Mouse (Mus musculus): ENCODE data around the gene Polh. TPM values are rescaled to one million over a fixed set of nuclear protein-coding genes. Genes with fewer than 3 reads are reported as not detected.

The Polh gene
- polyA plus RNA-seq, 1 experiment from 2014 or later, result 8.5 TPM

DNA sequence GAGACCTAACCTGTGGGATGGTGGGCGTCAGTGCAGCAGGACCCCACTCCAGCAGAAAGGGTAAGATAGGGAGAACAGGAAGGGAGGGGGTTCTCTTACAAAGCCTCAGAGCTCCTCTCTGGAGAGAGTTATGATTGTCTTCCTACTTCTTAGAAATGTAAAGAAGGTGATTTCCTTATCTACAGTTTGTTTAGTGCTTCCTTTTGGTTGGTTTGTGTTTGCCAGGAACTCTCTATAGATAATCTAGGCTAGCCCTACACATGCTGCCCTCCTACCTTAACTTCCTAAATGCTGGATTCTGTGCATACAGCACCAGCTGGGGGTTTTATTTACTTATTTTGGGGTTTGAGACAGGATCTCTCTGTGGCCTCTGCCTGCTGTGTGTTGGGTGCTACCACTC, 33.6 kb upstream of the Polh start:
- Histone ChIP-seq H3K9me3 (no peaks in the 10 kb centered on the region), H3K27me3 (no peaks in the 10 kb centered on the region), H3K4me3 (no peak overlapping the region), H3K36me3 (peaks cover 78% of the 10 kb centered on the region), H3K4me2 (replicated peaks) (no peak overlapping the region), H3K27ac (replicated peaks) (no peak overlapping the region), H3K4me1 (no peaks in the 10 kb centered on the region), H3K9ac (replicated peaks) (no peak overlapping the region)
- 86% methylated on average over 1 of the region's 1 CpGs for WGBS
- no peak for ATAC-seq (replicated peaks)

GRCm38 (mm10) chr17:46227576-46227975, 25.1 kb upstream of the Polh start:
- H3K36me3 ChIP-seq, result peaks cover 91% of the 10 kb centered on the region
- ATAC-seq (replicated peaks), result no peak
- no peak overlapping the region for H3K4me3 ChIP-seq
- no peaks in the 10 kb centered on the region for H3K27me3 ChIP-seq
- WGBS, result 90% methylated on average over 7 of the region's 7 CpGs
- H3K27ac ChIP-seq (replicated peaks), result no peak overlapping the region
- H3K9me3 ChIP-seq, result no peaks in the 10 kb centered on the region
- H3K4me2 ChIP-seq (replicated peaks), result no peak overlapping the region
- no peak overlapping the region for H3K9ac ChIP-seq (replicated peaks)
- no peaks in the 10 kb centered on the region for H3K4me1 ChIP-seq

DNA sequence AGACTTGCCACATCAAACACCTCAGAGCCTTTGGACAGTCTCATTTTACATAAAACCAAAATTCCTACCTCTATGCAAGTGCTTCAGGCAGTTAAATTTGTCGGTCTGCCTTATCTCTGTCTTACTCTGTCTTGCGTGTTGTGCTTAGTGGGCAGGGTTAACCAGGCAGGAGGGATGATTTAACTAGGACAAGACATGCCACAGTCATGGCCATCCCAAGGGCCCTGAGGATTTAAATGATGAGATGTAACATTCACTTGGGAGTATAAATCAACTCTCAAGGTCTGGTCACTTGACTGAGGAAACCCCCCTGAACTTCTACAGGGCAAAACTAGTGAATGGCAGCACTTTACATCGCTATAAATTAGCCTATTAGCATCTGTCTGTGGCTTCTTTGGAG, 19.2 kb upstream of the Polh start:
- Histone ChIP-seq H3K4me3 (no peak overlapping the region), H3K36me3 (peaks cover 96% of the 10 kb centered on the region), H3K9me3 (no peaks in the 10 kb centered on the region), H3K4me1 (no peaks in the 10 kb centered on the region), H3K27ac (replicated peaks) (no peak overlapping the region), H3K27me3 (no peaks in the 10 kb centered on the region), H3K4me2 (replicated peaks) (no peak overlapping the region), H3K9ac (replicated peaks) (no peak overlapping the region)
- ATAC-seq (replicated peaks), result no peak
- 89% methylated on average over 3 of the region's 3 CpGs for WGBS

- H3K27me3 ChIP-seq, result no peaks in the 10 kb centered on the region
- H3K4me2 ChIP-seq (replicated peaks), result no peak overlapping the region
- no peaks in the 10 kb centered on the region for H3K9me3 ChIP-seq
- H3K4me1 ChIP-seq, result no peaks in the 10 kb centered on the region
- no peak overlapping the region for H3K9ac ChIP-seq (replicated peaks)
- peaks cover 84% of the 10 kb centered on the region for H3K36me3 ChIP-seq
- WGBS, result 88% methylated on average over 3 of the region's 3 CpGs
- no peak overlapping the region for H3K4me3 ChIP-seq
- ATAC-seq (replicated peaks), result no peak
- H3K27ac ChIP-seq (replicated peaks), result no peak overlapping the region
Observed at GRCm38 (mm10) chr17:46210550-46210949, 8.1 kb upstream of the Polh start.

GRCm38 (mm10) chr17:46206676-46207075, 4.2 kb upstream of the Polh start:
- no peaks in the 10 kb centered on the region for H3K9me3 ChIP-seq
- H3K9ac ChIP-seq (replicated peaks), result no peak overlapping the region
- peaks cover 55% of the 10 kb centered on the region for H3K36me3 ChIP-seq
- no peak overlapping the region for H3K4me2 ChIP-seq (replicated peaks)
- peaks cover 19% of the 10 kb centered on the region for H3K4me1 ChIP-seq
- no peak for ATAC-seq (replicated peaks)
- no peak overlapping the region for H3K4me3 ChIP-seq
- no peak overlapping the region for H3K27ac ChIP-seq (replicated peaks)
- H3K27me3 ChIP-seq, result no peaks in the 10 kb centered on the region

- WGBS, result 0% methylated on average over 20 of the region's 20 CpGs
- H3K27me3 ChIP-seq, result no peaks in the 10 kb centered on the region
- peak overlapping the region; percentile 86 for H3K4me3 ChIP-seq
- peak overlapping the region; percentile 83 for H3K4me2 ChIP-seq (replicated peaks)
- no peaks in the 10 kb centered on the region for H3K9me3 ChIP-seq
- peaks cover 38% of the 10 kb centered on the region for H3K4me1 ChIP-seq
- H3K9ac ChIP-seq (replicated peaks), result peak overlapping the region; percentile 82
- no peak; the same call in 1 of the 2 replicates for ATAC-seq (replicated peaks)
- H3K36me3 ChIP-seq, result peaks cover 32% of the 10 kb centered on the region
- H3K27ac ChIP-seq (replicated peaks), result peak overlapping the region; percentile 77
Observed at GRCm38 (mm10) chr17:46203078-46203477, 633 bp upstream of the Polh start.

DNA sequence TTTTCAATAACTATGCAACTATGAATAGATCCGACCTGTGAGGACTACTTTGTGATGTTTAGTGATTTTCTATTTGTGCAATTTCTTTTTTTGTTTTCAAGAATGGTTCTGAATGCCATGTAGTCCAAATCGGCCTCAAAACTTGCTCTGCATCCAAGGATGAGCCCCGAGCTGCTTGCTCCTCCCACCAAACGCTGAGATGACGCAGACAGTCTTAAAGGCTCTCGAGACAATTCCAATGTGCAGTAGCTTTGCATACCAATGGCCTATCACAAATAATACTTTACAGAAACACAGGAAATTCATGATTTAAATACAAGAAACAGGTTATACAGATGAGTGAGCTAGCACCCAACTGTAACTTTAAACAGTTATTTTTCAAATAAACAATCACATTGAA, 1.3 kb downstream of the Polh start:
- WGBS, result 52% methylated on average over 6 of the region's 6 CpGs
- Histone ChIP-seq H3K4me2 (replicated peaks) (peak overlapping the region; percentile 83), H3K4me3 (peak overlapping the region; percentile 86), H3K4me1 (peaks cover 38% of the 10 kb centered on the region), H3K9me3 (no peaks in the 10 kb centered on the region), H3K9ac (replicated peaks) (peak overlapping the region; percentile 61), H3K27ac (replicated peaks) (no peak overlapping the region), H3K27me3 (no peaks in the 10 kb centered on the region), H3K36me3 (peaks cover 32% of the 10 kb centered on the region)
- ATAC-seq (replicated peaks), result no peak

DNA sequence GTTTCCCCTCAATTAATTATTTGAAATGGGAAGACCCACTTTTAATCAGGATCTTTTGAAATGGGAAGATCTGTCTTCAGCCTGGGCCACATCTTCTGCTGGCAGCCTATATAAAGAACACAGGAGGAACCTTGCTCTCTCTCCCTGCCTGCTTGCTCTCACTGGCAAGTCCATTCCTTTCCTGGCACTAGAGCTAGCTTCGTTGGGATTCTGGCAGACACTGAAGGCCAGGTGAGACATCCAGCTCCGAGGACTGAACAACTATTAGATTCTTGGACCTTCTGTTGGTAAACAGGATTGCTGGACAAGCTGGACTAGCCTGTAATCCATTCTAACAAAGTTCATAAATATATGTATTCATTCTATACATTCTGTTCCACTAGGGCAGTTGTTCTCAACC, 13.6 kb downstream of the Polh start:
- peaks cover 79% of the 10 kb centered on the region for H3K36me3 ChIP-seq
- no peak overlapping the region for H3K9ac ChIP-seq (replicated peaks)
- no peak overlapping the region for H3K4me2 ChIP-seq (replicated peaks)
- WGBS, result 95% methylated on average over 2 of the region's 2 CpGs
- H3K27ac ChIP-seq (replicated peaks), result no peak overlapping the region
- no peaks in the 10 kb centered on the region for H3K4me1 ChIP-seq
- H3K4me3 ChIP-seq, result no peak overlapping the region
- H3K27me3 ChIP-seq, result no peaks in the 10 kb centered on the region
- H3K9me3 ChIP-seq, result no peaks in the 10 kb centered on the region
- no peak for ATAC-seq (replicated peaks)

DNA sequence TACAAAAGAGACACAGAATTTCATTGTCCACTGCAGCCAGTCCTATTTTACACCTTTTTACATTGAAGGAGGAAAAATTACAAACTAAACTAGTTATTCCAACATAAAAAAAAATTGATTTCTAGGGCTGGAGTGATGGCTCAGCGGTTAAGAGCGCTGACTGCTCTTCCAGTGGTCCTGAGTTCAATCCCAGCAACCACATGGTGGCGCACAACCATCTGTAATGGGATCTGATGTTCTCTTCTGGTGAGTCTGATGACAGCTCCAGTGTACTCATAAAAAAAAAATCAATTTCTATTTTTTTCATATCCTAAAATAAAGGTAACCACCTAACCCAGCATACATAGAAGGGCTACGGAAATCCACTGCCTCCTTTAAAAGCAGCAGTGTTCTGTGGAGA, 20.2 kb downstream of the Polh start:
- no peak overlapping the region for H3K27ac ChIP-seq (replicated peaks)
- no peaks in the 10 kb centered on the region for H3K27me3 ChIP-seq
- H3K4me1 ChIP-seq, result no peaks in the 10 kb centered on the region
- H3K9ac ChIP-seq (replicated peaks), result no peak overlapping the region
- H3K4me3 ChIP-seq, result no peak overlapping the region
- H3K4me2 ChIP-seq (replicated peaks), result no peak overlapping the region
- no peak for ATAC-seq (replicated peaks)
- peaks cover 88% of the 10 kb centered on the region for H3K36me3 ChIP-seq
- H3K9me3 ChIP-seq, result no peaks in the 10 kb centered on the region
- WGBS, result 89% methylated on average over 4 of the region's 4 CpGs

- H3K4me3 ChIP-seq, result no peak overlapping the region
- no peaks in the 10 kb centered on the region for H3K27me3 ChIP-seq
- H3K4me2 ChIP-seq (replicated peaks), result no peak overlapping the region
- H3K9me3 ChIP-seq, result no peaks in the 10 kb centered on the region
- ATAC-seq (replicated peaks), result no peak
- no peak overlapping the region for H3K9ac ChIP-seq (replicated peaks)
- no peak overlapping the region for H3K27ac ChIP-seq (replicated peaks)
- peaks cover 77% of the 10 kb centered on the region for H3K36me3 ChIP-seq
- WGBS, result 77% methylated on average over 3 of the region's 3 CpGs
- H3K4me1 ChIP-seq, result no peaks in the 10 kb centered on the region
Observed at GRCm38 (mm10) chr17:46170538-46170937, 31.9 kb downstream of the Polh start.

- H3K27me3 ChIP-seq, result no peaks in the 10 kb centered on the region
- no peak overlapping the region for H3K9ac ChIP-seq (replicated peaks)
- no peak overlapping the region for H3K4me3 ChIP-seq
- no peaks in the 10 kb centered on the region for H3K9me3 ChIP-seq
- ATAC-seq (replicated peaks), result no peak
- peaks cover 85% of the 10 kb centered on the region for H3K36me3 ChIP-seq
- 95% methylated on average over 5 of the region's 5 CpGs for WGBS
- no peak overlapping the region for H3K27ac ChIP-seq (replicated peaks)
- H3K4me1 ChIP-seq, result no peaks in the 10 kb centered on the region
- H3K4me2 ChIP-seq (replicated peaks), result no peak overlapping the region
Observed at GRCm38 (mm10) chr17:46168768-46169167, 33.7 kb downstream of the Polh start.

DNA sequence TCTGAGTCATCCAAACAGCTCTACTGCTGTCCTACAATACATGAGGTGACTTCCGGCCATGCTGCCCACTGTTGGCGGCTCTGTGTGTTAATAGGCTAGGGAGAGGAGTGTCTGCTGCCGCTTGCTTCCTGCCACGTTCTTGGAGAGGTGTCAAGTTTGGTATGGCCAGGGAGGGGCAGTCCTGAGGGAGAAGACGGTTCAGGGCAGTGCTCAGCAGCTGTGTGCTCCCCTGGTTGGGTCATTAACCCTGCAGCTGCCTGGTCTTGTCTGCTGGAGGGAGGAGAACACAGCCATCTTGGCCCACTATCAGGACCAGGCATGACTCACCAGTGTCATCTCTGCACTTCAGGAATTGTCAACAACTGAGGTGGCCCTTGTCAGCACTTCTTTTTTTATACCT, 34.1 kb downstream of the Polh start:
- peaks cover 83% of the 10 kb centered on the region for H3K36me3 ChIP-seq
- H3K27ac ChIP-seq (replicated peaks), result no peak overlapping the region
- no peak overlapping the region for H3K4me3 ChIP-seq
- no peaks in the 10 kb centered on the region for H3K9me3 ChIP-seq
- 63% methylated on average over 5 of the region's 5 CpGs for WGBS
- H3K27me3 ChIP-seq, result no peaks in the 10 kb centered on the region
- no peak overlapping the region for H3K9ac ChIP-seq (replicated peaks)
- no peak for ATAC-seq (replicated peaks)
- H3K4me2 ChIP-seq (replicated peaks), result no peak overlapping the region
- H3K4me1 ChIP-seq, result peaks cover under 1% of the 10 kb centered on the region; the same call in 1 of the 2 replicates

GRCm38 (mm10) chr17:46167014-46167413, 35.4 kb downstream of the Polh start:
- no peak overlapping the region for H3K4me2 ChIP-seq (replicated peaks)
- H3K4me3 ChIP-seq, result no peak overlapping the region
- no peaks in the 10 kb centered on the region for H3K9me3 ChIP-seq
- ATAC-seq (replicated peaks), result no peak
- 89% methylated on average over 11 of the region's 11 CpGs for WGBS
- H3K27me3 ChIP-seq, result no peaks in the 10 kb centered on the region
- peaks cover 71% of the 10 kb centered on the region for H3K36me3 ChIP-seq
- H3K27ac ChIP-seq (replicated peaks), result no peak overlapping the region
- peaks cover 14% of the 10 kb centered on the region for H3K4me1 ChIP-seq
- no peak overlapping the region for H3K9ac ChIP-seq (replicated peaks)
